Mouse (Mus musculus) regulatory T cell (primary cell): ENCODE measurements around the gene Map3k5.
"Not testable (repeated sequence)": the region's sequence is repeated elsewhere in the genome, so short reads cannot be mapped to it uniquely, and the experiment has no call there.

ENCODE experiments used
- in situ Hi-C: fragments of 300-600 bp; cut with MboI, MseI; formaldehyde crosslinking; loops from one replicate; pipeline ENCODE4 v1.15.1; 2025; ENCODE audit warnings: high pct_unique_total_duplicates

The Map3k5 gene

GRCm38 (mm10) chr10:19960831-19961380 is 26.6 kb downstream of the Map3k5 start:
- in situ Hi-C loops: no loop called here

- in situ Hi-C loops: no loop called here
Observed at GRCm38 (mm10) chr10:19962746-19963145, 28.5 kb downstream of the Map3k5 start.

- in situ Hi-C loops: no loop called here
Observed at GRCm38 (mm10) chr10:19963206-19963605, 28.9 kb downstream of the Map3k5 start.

GRCm38 (mm10) chr10:19964105-19964504 is 29.8 kb downstream of the Map3k5 start:
- in situ Hi-C loops: no loop called here

GRCm38 (mm10) chr10:19966597-19966996 is 32.3 kb downstream of the Map3k5 start:
- in situ Hi-C loops: no loop called here

GRCm38 (mm10) chr10:19968445-19968844 is 34.2 kb downstream of the Map3k5 start:
- in situ Hi-C loops: no loop called here

GRCm38 (mm10) chr10:19969831-19970460 is 35.7 kb downstream of the Map3k5 start:
- in situ Hi-C loops: no loop called here

GRCm38 (mm10) chr10:19971491-19971890 is 37.2 kb downstream of the Map3k5 start:
- in situ Hi-C loops: not testable (repeated sequence)

GRCm38 (mm10) chr10:19973321-19974108 is 39.2 kb downstream of the Map3k5 start:
- in situ Hi-C loops: no loop called here

GRCm38 (mm10) chr10:19977557-19977956 is 43.3 kb downstream of the Map3k5 start:
- in situ Hi-C loops: no loop called here

GRCm38 (mm10) chr10:19978662-19979199 is 44.5 kb downstream of the Map3k5 start:
- in situ Hi-C loops: no loop called here

GRCm38 (mm10) chr10:19987736-19988135 is 53.5 kb downstream of the Map3k5 start:
- in situ Hi-C loops: no loop called here

- in situ Hi-C loops: no loop called here
Observed at GRCm38 (mm10) chr10:19989986-19990385, 55.7 kb downstream of the Map3k5 start.

- in situ Hi-C loops: no loop called here
Observed at GRCm38 (mm10) chr10:19990638-19991037, 56.4 kb downstream of the Map3k5 start.

GRCm38 (mm10) chr10:19991237-19991865 is 57.1 kb downstream of the Map3k5 start:
- in situ Hi-C loops: no loop called here

- in situ Hi-C loops: no loop called here
Observed at GRCm38 (mm10) chr10:19991866-19992252, 57.6 kb downstream of the Map3k5 start.

GRCm38 (mm10) chr10:19994469-19995450 is 60.5 kb downstream of the Map3k5 start:
- in situ Hi-C loops: loop anchor here (5.0 kb wide), 1 partner anchor 57 kb away; no protein-coding TSS in a partner anchor

- in situ Hi-C loops: loop anchor here (5.0 kb wide), 1 partner anchor 59 kb away; no protein-coding TSS in a partner anchor
Observed at GRCm38 (mm10) chr10:19996151-19996550, 61.9 kb downstream of the Map3k5 start.

GRCm38 (mm10) chr10:19999703-20000407 is 65.6 kb downstream of the Map3k5 start:
- in situ Hi-C loops: loop anchor here (5.0 kb wide), 1 partner anchor 63 kb away; no protein-coding TSS in a partner anchor

- in situ Hi-C loops: no loop called here
Observed at GRCm38 (mm10) chr10:20000408-20000770, 66.1 kb downstream of the Map3k5 start.
